Comparison of ENCODE assay signal across 22 mouse cellular contexts in the genomic region with DNA sequence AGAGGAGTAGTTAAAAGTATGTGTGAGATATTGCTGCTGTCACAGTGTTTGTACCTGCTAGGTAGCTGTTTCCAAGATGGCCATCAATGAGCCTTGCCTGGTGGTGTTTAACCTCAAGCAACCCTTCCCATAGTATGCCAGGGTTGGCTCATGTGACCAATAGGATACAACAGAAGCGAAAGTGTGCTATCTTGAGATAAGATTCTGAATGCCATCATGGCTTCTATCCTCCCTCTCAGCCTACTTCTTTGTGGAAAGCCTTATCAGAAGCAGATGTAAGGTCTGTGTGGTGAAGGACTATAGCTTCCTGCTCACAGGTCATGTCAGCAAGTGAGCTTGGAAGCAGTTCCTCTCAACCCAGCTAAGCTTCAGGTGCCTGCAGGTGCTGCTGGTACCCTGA. TPM values are rescaled to one million over a fixed set of nuclear protein-coding genes. Genes with fewer than 3 reads are reported as not detected.
A peak's percentile ranks its signal among the peaks of the same experiment; 100 is the strongest.
DNase-seq lines count a peak whose midpoint lies in the region; ATAC-seq and TF ChIP-seq lines count a peak whose summit lies in the region.
"Had no signal": no experiment of that assay in that cellular context is flagged by ENCODE, and none has a peak within 500 bp of the region (broad histone marks: within the 10 kb centered on the region; RNA-seq: fewer than 3 reads in every experiment).

No protein-coding gene starts in this region.

- 74% methylated on average over 1 of the region's 1 CpGs for WGBS in intestine, embryonic 16.5 days
- 31% methylated on average over 1 of the region's 1 CpGs for WGBS in liver, postnatal 0 days (ENCODE audit: insufficient replicate concordance)

- TF ChIP-seq CTCF in G1E (IDR thresholded peaks at IDR 0.05; ENCODE audit: low read depth, low read length) = no peak
- TF ChIP-seq CTCF in liver, postnatal 0 days (IDR thresholded peaks at IDR 0.05; ENCODE audit: low read depth) = no peak

- peaks cover 60% of the 10 kb centered on the region for H3K4me1 ChIP-seq in G1E (ENCODE audit: insufficient read depth, low read depth, low read length)
- no peaks in the 10 kb centered on the region for H3K4me1 ChIP-seq in intestine, embryonic 16.5 days (ENCODE audit: control insufficient read depth, insufficient read depth, low read length)
- peaks cover 23% of the 10 kb centered on the region for H3K4me1 ChIP-seq in liver, postnatal 0 days (ENCODE audit: insufficient read depth)
- H3K4me1 ChIP-seq: embryonic facial prominence, embryonic 10.5 days had no signal

- H3K4me3 ChIP-seq in G1E (ENCODE audit: low read depth, low read length) = no peak overlapping the region
- no peak overlapping the region for H3K4me3 ChIP-seq in intestine, embryonic 16.5 days (ENCODE audit: low read length)
- H3K4me3 ChIP-seq in liver, postnatal 0 days (ENCODE audit: low read depth, low read length) = no peak overlapping the region
- H3K4me3 ChIP-seq: embryonic facial prominence, embryonic 10.5 days; erythroblast, embryonic 14.5 days; left cerebral cortex, adult 2 months; limb, embryonic 10.5 days had no signal

- no peak overlapping the region for H3K27ac ChIP-seq in intestine, embryonic 16.5 days (ENCODE audit: low read length)
- H3K27ac ChIP-seq in liver, postnatal 0 days (ENCODE audit: low read depth) = peak overlapping the region; percentile 67
- H3K27ac ChIP-seq: embryonic facial prominence, embryonic 10.5 days; hindbrain, postnatal 0 days; left cerebral cortex, adult 2 months; limb, embryonic 10.5 days had no signal

- TF ChIP-seq EP300 in liver, postnatal 0 days (IDR thresholded peaks at IDR 0.05; ENCODE audit: low read depth) = peak; percentile 99

- H3K9ac ChIP-seq in intestine, embryonic 16.5 days (ENCODE audit: low read depth, low read length) = no peak overlapping the region
- no peak overlapping the region for H3K9ac ChIP-seq in liver, postnatal 0 days (replicated peaks)

- H3K27me3 ChIP-seq in G1E (ENCODE audit: insufficient read depth, low read length) = no peaks in the 10 kb centered on the region
- H3K27me3 ChIP-seq in intestine, embryonic 16.5 days (replicated peaks; ENCODE audit: control insufficient read depth, insufficient read depth, low read length) = no peaks in the 10 kb centered on the region
- no peaks in the 10 kb centered on the region for H3K27me3 ChIP-seq in liver, postnatal 0 days (ENCODE audit: insufficient read depth, low read length)

- no peak overlapping the region for H3K4me2 ChIP-seq in intestine, embryonic 16.5 days (ENCODE audit: low read depth, low read length)
- no peak overlapping the region for H3K4me2 ChIP-seq in liver, postnatal 0 days (ENCODE audit: low read depth, low read length)
- H3K4me2 ChIP-seq: heart, embryonic 11.5 days had no signal

- H3K9me3 ChIP-seq in G1E (replicated peaks) = peaks cover 5% of the 10 kb centered on the region
- H3K9me3 ChIP-seq in intestine, embryonic 16.5 days (ENCODE audit: control insufficient read depth, low read length) = no peaks in the 10 kb centered on the region
- no peaks in the 10 kb centered on the region for H3K9me3 ChIP-seq in liver, postnatal 0 days (ENCODE audit: low read length)
- H3K9me3 ChIP-seq: limb, embryonic 10.5 days had no signal

- H3K36me3 ChIP-seq in G1E (replicated peaks) = no peaks in the 10 kb centered on the region
- H3K36me3 ChIP-seq in intestine, embryonic 16.5 days (ENCODE audit: control insufficient read depth, insufficient read depth, low read length) = no peaks in the 10 kb centered on the region
- no peaks in the 10 kb centered on the region for H3K36me3 ChIP-seq in liver, postnatal 0 days (replicated peaks; ENCODE audit: insufficient read depth, low read length)
- H3K36me3 ChIP-seq: embryonic facial prominence, embryonic 10.5 days; limb, embryonic 10.5 days had no signal

- DNase-seq in G1E (ENCODE audit: low spot score) = peak; percentile 67
- DNase-seq in c-Kit-positive CD71-negative TER-119-negative erythroid progenitor cells, embryonic 14.5 days (ENCODE audit: low read depth) = peak; percentile 23
- DNase-seq in liver, postnatal 0 days = no peak
- DNase-seq in adrenal gland, postnatal 14 days = no peak
- no peak for DNase-seq in kidney, postnatal 25 days
- no peak for DNase-seq in lung, postnatal 25 days (ENCODE audit: low spot score)
- DNase-seq: adrenal gland, postnatal 10 days; cerebellum, adult 9-11 months; heart, postnatal 36 days; kidney, adult 9 months; lung, adult 2 months; retina, postnatal 1 day; thymus, adult 2 months had no signal

- ATAC-seq in G1E (ENCODE audit: extremely low read depth, insufficient number of reproducible peaks, low FRiP score, poor library complexity, severe bottlenecking) = peak; percentile 93
- peak; percentile 44; the same call in 1 of the 2 replicates for ATAC-seq in intestine, embryonic 16.5 days
- ATAC-seq in liver, postnatal 0 days = peak; percentile 96
- ATAC-seq: forebrain, embryonic 16.5 days; hindbrain, postnatal 0 days; midbrain, embryonic 16.5 days had no signal

RNA-seq across cellular contexts. Expression of a gene that starts 36.7 kb away (rescaled TPM):
- total RNA-seq in G1E (2014; fragmentation: Nextera tagmentation) = 42.7 and 45.3 TPM in 2 replicates
- 17.3 and 17.5 TPM in 2 replicates for total RNA-seq in G1E (2017)
- 17.2 and 20.8 TPM in 2 replicates for polyA plus RNA-seq in G1E (2012)
- polyA plus RNA-seq in intestine, embryonic 16.5 days (2015; fragmentation: Nextera tagmentation; extraction: Ambion mirVana) = 7.8 and 8.4 TPM in 2 replicates
- 4.6 and 5.1 TPM in 2 replicates for polyA plus RNA-seq in liver, postnatal 0 days (2015; fragmentation: Nextera tagmentation; extraction: Ambion mirVana)
- 28.8 and 29.2 TPM in 2 replicates for total RNA-seq in adrenal gland, postnatal 14 days (2021)

Comparison
In these comparisons a context has a peak if more than half of its experiments do, and no peak if none do; other contexts are left out.
1. ATAC-seq: peak in every context shown above with its lines; median percentile 96 in liver, postnatal 0 days; 93 in G1E; 44 in intestine, embryonic 16.5 days.
2. DNase-seq: peak in G1E (single experiment) and c-Kit-positive CD71-negative TER-119-negative erythroid progenitor cells, embryonic 14.5 days (single experiment); none in liver, postnatal 0 days (single experiment), adrenal gland, postnatal 14 days (single experiment), kidney, postnatal 25 days (0 of 2) and lung, postnatal 25 days (single experiment).